Mouse (Mus musculus) adrenal gland (tissue): ENCODE data around the gene Trio.

ENCODE experiments used
- intact Hi-C: fragments of 180-260 bp; cut with DNase I; formaldehyde crosslinking; loops from one replicate; pipeline ENCODE4 v1.15.1; 2025

Gene Trio

GRCm38 (mm10) chr15:27806219-27806618 lies 219.4 kb downstream of the Trio start:
- intact Hi-C loops, result no loop called here

GRCm38 (mm10) chr15:27805654-27806053 lies 220.0 kb downstream of the Trio start:
- intact Hi-C loops, result no loop called here

GRCm38 (mm10) chr15:27804447-27804846 lies 221.2 kb downstream of the Trio start:
- intact Hi-C loops, result no loop called here

- intact Hi-C loops, result no loop called here
These were observed 221.9 kb downstream of the Trio start for GRCm38 (mm10) chr15:27803568-27804345.

- intact Hi-C loops, result no loop called here
These were observed 223.4 kb downstream of the Trio start for GRCm38 (mm10) chr15:27802243-27802642.

GRCm38 (mm10) chr15:27801177-27801576 lies 224.5 kb downstream of the Trio start:
- intact Hi-C loops, result no loop called here

- intact Hi-C loops, result no loop called here
These were observed 228.0 kb downstream of the Trio start for GRCm38 (mm10) chr15:27797480-27798155.

GRCm38 (mm10) chr15:27796868-27797222 lies 228.8 kb downstream of the Trio start:
- intact Hi-C loops, result no loop called here

- intact Hi-C loops, result no loop called here
These were observed 229.4 kb downstream of the Trio start for GRCm38 (mm10) chr15:27795942-27796867.

- intact Hi-C loops, result no loop called here
These were observed 232.4 kb downstream of the Trio start for GRCm38 (mm10) chr15:27793284-27793683.

GRCm38 (mm10) chr15:27792473-27792872 lies 233.2 kb downstream of the Trio start:
- intact Hi-C loops, result no loop called here

- intact Hi-C loops, result no loop called here
These were observed 234.5 kb downstream of the Trio start for GRCm38 (mm10) chr15:27791141-27791540.

- intact Hi-C loops, result no loop called here
These were observed 234.9 kb downstream of the Trio start for GRCm38 (mm10) chr15:27790699-27791098.

GRCm38 (mm10) chr15:27789325-27789724 lies 236.3 kb downstream of the Trio start:
- intact Hi-C loops, result no loop called here

GRCm38 (mm10) chr15:27788122-27788759 lies 237.4 kb downstream of the Trio start:
- intact Hi-C loops, result no loop called here

- intact Hi-C loops, result no loop called here
These were observed 238.5 kb downstream of the Trio start for GRCm38 (mm10) chr15:27787151-27787550.

- intact Hi-C loops, result no loop called here
These were observed 239.2 kb downstream of the Trio start for GRCm38 (mm10) chr15:27786418-27786817.

- intact Hi-C loops, result no loop called here
These were observed 240.2 kb downstream of the Trio start for GRCm38 (mm10) chr15:27785280-27786001.

- intact Hi-C loops, result no loop called here
These were observed 241.5 kb downstream of the Trio start for GRCm38 (mm10) chr15:27784126-27784563.

- intact Hi-C loops, result no loop called here
These were observed 242.0 kb downstream of the Trio start for GRCm38 (mm10) chr15:27783541-27784125.
